Mouse (Mus musculus): ENCODE data around the gene Rtn4r.
"Not testable (repeated sequence)": the region's sequence is repeated elsewhere in the genome, so short reads cannot be mapped to it uniquely, and the experiment has no call there.

Rtn4r gene

GRCm38 (mm10) chr16:18195068-18195467, 67.6 kb downstream of the Rtn4r start:
- DNase-seq = no peak

GRCm38 (mm10) chr16:18195561-18195960, 68.1 kb downstream of the Rtn4r start:
- DNase-seq = not testable (repeated sequence)

- DNase-seq = no peak
Measured at GRCm38 (mm10) chr16:18197881-18198280, 70.4 kb downstream of the Rtn4r start.

GRCm38 (mm10) chr16:18198365-18199098, 71.1 kb downstream of the Rtn4r start:
- no peak for DNase-seq

GRCm38 (mm10) chr16:18200062-18200461, 72.6 kb downstream of the Rtn4r start:
- no peak for DNase-seq

- DNase-seq = no peak
Measured at GRCm38 (mm10) chr16:18201620-18202019, 74.2 kb downstream of the Rtn4r start.
